Mouse (Mus musculus): Measurements from ENCODE around the gene Tbc1d14.

The Tbc1d14 gene

DNA sequence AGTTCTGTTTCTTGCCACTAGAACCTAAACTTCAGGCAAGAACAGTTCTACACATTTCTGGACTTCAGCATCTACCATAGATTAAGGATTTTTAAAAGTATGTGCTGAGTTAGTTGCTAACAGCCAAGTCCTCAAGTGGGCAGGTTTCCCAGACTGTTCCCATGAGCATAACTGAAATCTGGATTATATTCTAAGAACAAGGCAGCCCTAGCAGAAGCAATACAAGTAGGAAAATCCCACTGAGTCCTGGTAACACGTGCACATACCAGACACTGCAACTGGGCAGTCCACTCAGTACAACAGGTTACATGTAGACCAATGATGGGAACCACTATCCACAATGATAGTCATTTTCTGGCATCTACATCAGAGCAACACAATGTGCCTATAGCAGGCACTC is 17.3 kb downstream of the Tbc1d14 start:
- no peak for DNase-seq

DNA sequence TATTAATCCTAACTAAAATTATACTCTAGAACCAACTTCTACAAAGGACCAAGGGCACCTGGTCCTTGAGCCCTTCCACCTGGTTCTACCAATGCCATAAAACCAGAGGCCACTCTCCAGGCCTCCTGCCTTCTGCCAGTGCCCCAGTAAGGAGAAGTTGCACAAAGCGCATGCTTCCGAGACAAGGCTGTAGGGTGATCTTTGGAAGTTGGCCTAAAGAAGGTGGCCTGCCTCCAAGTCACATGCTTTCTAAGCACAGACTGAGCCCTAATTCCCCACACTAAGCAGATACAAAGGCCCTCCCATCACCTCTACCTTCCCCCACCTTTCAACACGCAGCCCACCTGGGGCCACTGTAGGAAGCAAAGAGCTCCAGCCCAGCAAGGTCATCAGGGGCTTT is 17.8 kb downstream of the Tbc1d14 start:
- no peak for DNase-seq

DNA sequence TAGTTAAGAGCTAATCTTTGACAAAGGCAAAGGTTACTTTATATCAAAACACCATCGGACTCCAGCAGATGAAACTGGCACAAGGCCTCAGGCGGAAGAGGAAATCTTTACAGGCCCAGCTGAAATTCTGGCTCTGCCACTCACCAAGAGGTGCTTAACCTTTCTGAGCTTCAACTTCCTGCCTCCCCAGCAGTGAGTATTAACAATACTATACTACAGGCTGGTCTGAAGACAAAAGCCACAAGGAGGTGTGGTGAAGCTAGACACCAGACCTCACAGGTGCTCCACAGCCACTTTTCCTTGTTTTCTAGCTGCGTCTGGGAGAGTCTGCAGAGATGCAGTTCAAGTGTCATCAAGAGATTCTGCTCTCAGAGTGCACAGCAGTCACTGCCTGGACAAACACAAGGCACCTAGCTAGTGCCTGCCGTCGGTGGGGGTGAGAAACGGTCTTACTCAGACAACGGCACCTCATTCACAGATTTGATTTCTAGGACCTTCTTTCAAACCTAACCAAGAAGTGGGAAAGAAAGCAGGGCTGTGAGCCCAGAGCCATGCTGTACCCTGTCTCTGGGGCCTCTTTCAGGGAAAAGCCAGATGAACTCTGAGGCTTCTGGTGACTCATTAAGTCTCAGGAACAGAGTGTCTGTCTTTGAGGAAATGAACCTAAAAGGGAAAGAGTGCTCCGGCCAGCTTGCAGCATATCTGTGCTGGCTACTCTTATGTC is 18.8 kb downstream of the Tbc1d14 start:
- DNase-seq, result no peak

DNA sequence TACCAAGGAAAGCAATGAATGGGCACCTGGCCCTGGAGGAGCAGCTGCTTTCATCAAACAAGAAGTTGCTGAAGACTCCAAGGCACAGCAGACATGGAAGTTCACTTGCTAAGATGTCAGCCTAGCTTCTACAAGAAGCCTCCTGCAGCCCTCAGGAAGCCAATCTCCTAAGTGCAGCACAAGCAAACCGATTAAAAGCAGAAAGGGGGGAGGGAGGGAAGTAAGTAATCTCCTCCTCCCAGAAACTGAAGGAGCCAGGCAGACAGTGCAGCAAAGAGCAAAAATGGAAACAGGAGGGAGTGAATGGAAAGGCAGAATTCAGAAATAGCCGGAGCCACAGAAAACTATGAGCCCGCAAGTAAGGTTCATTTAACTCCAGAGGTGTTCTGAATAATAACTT is 19.7 kb downstream of the Tbc1d14 start:
- no peak for DNase-seq

DNA sequence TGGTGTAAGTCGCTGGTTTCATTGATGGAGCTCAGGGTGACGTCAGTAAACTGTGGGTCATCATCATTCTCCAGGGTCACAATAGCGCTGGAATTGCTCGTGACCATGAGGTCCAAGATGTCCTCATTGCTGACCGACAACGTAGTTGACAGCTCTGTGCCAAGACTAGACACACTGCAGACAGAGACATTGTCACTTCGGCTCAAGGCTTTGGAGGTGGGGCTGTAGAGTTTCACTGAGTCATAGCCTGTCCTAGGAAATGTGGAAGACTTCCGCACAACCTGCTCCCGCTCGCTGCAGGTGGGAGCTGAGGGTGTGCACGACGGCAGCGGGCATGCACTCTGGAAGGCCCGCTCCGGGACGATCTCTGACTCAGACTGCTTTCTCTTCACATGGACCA is 21.7 kb downstream of the Tbc1d14 start:
- no peak for DNase-seq

DNA sequence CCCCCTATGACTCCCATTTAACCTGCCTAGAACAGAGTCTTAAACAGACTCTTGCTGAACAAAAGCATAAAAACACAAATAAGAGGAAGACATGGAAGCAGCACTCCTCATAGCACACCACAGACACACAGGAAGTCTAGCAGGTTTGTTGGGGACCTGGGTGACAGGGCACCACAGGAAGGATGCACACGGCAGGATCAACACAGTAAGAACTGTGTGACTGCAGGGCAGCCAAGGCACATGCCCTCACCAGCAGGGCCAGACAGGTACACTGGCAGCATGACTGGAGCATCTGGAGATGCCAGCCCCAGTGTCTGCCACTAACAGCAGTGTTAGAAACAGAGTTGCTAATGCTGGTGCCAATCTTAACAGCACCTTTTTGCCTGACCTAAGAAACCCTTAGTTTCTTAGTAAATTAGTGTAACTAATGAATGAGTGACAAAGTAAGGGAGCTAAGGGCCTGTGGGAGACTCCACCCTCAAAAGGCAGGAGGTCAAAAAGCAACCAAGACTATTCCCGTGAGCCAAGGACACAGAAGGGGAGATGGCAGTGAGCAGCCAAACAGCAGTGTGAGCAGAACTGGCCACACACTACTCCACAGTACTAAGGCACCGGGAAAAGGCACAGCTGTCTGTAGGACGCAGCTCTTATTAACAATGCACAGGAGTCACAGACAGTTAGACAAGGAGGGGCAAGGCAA is 22.4 kb downstream of the Tbc1d14 start:
- no peak for DNase-seq

DNA sequence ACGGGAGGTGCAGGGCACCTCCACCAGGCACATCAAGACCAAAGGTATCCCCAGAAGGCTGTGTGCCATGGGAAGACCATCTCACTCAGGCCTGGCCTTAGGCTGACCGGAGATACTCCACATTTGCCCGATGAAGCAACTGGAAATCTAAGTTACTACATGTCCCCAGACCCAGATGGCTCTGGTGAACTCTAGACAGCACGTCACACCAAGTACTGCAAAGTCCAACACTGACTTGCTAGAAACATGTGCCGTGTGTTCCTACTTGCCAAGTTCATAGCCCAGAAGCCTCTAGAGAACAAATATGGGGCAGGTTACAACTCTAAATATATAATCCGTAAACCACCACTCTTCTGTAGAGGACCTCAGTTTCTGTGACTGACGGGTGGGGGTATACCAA is 23.0 kb downstream of the Tbc1d14 start:
- no peak for DNase-seq

DNA sequence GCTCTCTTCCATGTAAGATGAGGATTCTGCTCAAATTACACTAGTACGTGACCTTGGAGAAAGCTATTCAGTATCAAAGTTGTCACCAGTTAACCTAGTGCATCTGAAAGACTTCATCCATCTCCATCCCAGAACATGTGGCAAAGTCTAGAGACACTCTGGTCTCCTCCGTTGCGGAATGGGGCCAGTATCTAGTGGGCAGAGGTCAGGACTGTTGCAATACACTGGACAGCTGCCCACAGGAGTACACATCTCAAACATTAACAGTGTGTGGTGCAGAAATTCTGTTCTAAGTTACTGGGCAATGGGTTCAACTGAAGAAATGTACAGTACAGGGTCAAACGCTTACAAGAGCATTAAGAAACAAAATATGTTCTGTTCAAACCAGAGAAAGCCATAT is 25.0 kb downstream of the Tbc1d14 start:
- DNase-seq, result no peak

DNA sequence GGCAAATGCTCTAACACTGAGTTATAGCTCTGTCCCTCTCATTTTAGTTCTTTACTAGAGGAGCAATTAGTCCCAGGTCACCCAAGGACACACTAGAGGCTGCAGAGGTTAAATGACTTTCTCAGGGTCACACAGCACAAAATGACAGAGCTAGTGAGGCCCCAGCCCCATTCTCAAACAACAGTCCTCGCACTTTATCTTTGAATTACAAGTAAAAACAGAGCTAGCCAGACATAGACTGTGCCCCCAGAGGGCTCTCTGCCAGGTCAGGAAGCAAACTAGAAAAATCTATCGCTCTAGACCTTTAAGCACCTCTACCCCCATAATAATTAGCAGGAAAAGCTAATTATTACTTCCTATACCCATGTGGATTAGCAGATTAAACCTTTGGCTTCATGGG is 25.4 kb downstream of the Tbc1d14 start:
- DNase-seq, result no peak

DNA sequence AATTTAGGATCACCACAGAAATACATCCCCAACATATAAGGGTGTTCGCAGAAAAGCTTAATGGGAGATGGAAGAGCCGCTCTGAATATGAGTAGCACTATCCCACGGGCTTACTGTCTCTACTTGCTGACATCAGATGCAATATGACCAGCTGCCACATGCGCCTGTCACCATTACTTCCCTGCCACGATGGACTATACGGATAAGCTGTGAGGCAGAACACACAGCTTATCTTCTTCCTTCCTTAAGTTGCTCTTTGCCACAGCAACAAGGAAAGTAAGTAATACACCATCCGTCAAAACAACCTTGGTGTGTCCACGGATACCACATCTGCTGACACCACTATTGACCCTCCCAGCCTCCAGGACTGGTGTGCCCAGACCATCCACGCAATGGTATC is 28.5 kb downstream of the Tbc1d14 start:
- no peak for DNase-seq

DNA sequence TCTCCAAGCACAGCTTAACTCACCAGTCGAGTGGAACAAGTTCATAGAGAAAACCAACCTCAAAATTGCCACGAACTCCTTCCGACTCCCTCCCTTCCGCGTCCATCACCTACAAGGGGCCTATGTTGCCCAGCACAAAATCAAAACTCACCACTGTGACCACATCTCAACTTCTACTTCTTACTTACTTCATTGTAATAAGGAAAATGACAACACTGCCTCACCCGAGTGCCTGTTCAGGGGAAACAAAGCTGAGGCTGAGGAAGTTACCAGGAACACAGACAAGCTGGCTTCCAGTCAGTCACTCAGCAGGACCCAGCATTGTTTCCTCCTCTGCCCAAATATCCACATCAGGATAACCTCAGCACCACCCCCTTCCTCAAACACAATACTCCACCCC is 29.3 kb downstream of the Tbc1d14 start:
- DNase-seq, result no peak

DNA sequence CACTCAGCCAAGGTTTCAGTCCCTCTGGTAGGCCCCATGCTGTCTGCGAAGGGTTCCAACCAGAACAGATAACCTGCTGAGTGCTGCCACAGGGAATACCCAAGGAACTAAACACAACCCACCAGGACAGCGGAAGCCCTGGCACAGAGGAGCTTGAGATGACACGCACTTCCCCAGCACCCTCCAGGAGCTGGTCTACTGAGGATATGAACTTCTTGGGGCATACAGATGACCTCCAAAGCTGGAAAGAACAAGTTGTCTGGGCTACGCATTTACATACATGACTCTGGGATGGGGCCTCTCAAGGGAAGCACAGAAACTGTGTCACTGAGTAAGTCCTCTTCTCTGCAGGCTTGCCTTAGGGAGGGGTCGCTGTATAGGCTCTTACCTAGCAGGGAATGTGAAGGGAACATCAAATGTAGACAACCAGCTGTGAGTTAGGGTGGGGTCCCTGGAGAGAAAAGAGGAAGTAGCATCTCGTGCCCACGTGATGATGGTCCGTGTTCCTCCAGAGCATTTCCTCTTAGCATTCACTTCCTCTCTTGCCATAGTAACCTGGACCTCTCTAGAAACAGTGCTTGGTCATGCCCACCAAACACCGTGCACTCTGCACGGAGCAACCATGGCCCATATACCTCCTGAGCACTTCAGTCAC is 30.2 kb downstream of the Tbc1d14 start:
- DNase-seq, result no peak

DNA sequence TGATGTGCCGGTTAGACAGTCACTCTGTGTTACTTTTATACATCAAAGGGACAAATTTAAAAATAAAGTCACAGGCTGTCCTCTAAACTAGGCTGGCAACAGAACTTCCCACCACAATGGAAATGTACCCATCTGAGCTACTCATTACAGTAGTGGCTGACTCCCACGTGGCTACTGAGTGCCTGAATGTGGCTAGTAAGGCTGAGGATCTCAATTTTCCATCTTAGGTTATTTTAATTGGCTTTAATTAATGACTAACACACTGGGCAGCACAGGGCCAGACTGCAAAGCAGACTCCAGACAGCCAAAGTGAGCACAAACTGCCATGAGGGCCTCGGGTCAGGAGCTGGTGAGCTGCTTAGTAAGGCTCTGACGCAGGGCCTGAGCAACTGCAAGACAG is 31.6 kb downstream of the Tbc1d14 start:
- DNase-seq, result no peak

DNA sequence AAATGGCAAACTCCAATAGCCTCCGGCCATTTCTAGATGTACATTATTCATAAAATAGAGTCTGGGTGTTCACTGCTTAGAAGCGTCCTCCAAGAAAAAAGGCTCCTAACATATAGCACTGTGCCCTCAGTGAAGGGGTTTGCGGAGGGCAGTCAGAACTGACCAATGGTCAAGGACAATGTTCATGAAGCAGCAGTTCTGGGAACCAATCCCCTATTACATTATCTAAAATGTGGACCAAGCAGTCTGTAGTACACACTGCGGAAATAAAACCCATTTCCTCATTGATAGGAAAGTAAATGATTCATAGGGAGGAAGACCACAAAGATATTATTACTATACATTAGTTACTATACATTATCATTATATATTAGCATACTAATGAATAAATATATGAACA is 32.6 kb downstream of the Tbc1d14 start:
- no peak for DNase-seq

DNA sequence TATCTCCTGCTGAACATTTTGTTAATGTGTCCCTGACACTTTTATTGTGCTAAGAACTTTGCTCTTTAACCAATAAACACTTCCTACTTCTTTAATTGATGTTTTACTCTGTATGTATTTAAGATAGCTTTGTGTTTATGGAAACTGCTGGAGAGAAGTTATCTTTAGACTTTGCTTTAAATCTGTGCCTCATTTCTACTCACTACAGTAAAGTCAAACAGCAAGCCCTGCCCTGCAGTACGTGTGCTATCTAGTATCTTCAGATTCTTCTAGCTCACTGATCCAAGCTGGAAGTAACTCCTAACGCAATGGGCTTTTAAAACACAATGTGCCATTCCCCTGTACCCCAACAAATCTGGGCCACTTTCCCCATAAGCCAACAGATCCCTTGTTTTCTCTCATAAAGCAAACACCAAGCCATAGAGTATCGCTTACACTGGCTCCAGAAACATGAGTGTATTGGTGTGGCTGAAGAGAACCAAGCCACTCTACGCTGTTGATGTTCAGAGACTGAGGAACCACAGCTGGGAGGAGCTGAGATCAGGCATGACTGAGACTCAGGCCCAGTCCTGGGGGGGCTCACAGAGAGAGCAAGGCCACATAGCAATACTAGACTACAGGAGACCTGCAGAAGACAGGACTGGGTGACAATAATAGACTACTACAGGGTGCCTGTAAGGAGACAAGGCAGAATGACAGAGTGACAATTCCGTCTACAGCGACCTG is 33.4 kb downstream of the Tbc1d14 start:
- DNase-seq, result no peak

DNA sequence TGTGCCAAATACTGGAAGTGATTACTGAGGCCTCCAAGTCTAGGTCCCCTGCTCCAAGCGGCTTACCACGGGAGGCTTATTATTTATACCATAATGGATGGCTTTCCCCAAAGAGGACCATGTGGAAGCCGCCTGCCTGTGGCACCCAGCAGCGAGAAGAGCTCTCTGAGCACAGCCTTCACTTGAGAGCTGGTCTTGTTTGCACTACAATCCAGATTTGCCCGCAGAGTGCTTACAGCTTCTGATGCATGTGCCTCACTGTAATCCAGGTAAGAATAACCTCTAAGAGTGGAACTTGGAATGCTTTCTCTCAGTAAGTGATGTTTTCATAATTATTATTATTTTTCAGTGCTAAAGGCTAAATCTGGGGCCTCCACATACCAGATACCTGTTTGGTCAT is 34.0 kb downstream of the Tbc1d14 start:
- no peak for DNase-seq

DNA sequence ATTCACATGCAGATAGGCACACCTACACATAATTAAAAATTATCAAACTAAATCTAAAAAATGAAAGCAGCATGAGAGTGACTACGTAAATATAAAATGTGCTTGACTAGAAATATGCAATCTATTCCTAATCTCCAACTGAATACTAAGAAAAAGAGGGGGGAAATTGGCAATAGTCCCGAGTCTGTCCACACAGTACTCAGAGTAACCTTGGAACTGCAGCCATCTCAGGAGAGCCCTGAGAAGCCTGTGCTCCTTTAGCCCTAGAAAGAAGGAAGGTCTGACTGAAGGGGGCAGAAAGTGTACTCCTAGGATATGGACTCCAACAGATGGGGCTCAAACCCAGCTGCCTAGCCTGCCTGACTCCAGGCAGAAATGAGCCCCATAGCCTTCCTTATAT is 34.5 kb downstream of the Tbc1d14 start:
- no peak for DNase-seq

DNA sequence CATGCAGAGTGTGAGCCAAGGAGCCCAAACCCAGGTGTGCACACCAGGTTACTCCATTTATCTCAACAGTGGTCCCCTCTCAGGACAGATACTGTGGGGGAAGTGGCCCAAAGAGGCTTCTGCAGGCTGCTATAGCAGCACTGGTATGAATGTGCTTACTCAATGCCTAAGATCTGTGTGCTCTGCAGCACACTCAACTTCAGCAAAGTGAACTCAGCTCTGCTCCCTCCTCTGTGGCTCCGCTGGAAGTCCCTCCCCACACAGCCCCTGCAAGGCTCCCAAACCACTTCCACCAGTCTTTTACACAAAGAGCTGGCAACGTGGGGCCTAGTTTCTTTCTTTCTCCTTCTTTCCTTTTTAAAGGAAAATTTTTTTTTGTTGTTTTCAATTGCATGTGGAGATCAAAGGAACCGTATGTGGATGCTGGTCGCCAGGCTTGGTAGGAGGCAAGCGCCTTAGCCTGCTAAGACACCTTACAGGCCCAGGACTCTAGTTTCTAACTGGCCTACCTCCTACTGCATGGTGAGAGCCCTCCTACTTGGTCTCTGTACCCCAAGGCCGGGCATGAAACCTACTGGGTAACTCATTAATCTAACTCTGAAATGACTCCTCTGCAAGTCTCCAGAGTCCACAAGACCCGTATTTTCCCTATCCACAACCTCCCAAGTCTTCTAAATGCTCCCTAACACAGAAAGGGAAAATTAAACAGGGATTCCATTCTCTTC is 35.3 kb downstream of the Tbc1d14 start:
- no peak for DNase-seq

DNA sequence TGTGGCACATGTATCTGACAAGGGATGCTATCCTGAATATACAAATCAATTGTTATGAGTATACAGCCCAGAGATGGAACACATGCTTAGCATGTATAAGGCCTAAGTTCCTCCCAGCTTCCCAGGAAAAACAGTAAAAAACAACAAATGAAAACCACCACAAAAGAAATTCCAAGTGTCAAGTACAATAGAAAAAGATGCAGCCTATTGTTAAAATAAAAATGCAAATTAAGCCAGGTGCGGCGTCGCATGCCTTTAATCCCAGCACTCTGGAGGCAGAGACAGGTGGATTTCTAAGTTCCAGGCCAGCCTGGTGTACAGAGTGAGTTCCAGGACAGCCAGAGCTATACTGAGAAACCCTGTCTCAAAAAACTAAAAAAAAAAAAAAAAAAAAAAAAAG is 36.2 kb downstream of the Tbc1d14 start:
- DNase-seq, result no peak

DNA sequence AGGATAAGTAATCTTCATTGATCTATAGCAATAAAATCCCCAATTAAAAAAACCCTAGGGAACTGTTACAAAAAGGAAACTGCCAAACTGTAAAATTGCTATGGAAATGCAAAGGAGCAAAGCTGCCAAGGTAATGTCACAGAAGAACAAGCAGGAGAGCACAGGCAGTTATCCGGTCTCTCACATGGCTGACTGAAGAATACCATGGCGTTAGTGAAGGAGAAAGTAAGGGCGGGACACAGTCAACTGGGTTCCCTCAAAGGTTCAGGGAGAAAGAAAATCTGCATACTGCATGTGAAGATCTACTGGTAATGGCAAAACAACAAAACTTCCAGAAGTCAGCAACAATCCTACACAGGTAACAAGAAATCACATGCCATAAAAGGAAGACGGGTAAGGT is 36.8 kb downstream of the Tbc1d14 start:
- no peak for DNase-seq

DNA sequence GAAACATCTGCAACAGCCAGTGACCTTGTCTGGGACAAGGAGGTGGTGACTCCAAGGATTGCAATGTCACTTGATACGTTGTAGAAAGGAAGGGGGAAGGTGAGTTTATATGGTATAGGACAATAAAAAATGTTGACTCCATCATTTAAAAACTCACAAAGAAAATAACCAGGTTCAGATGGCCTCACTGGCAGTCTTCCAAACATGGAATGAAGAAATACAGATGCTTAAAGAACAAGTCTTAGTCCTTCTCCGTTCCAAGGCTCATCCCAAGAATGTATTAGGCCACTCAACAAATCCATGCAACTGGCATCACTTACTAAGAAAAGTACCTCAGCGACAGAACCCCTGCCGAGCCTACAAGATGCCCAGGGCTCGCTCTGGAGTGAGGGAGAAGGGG is 38.6 kb downstream of the Tbc1d14 start:
- no peak for DNase-seq

DNA sequence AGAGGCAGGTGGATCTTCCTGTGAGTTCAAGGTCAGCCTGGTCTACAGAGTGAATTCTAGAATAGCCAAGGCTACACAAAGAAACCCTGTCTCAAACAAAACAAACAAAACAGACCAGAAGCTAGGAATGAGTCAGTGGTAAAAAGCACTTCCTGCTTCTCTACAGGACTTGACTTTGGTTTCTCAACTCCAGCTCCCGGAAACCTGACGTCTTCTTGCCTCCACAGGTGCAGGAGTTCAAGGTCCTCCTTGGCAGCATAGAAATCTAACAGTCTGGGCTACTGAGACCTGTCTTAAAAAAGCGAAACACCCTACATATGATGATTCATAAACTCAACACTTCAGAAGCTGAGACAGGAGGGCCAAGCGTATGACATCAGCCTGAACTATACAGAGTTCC is 39.2 kb downstream of the Tbc1d14 start:
- no peak for DNase-seq

DNA sequence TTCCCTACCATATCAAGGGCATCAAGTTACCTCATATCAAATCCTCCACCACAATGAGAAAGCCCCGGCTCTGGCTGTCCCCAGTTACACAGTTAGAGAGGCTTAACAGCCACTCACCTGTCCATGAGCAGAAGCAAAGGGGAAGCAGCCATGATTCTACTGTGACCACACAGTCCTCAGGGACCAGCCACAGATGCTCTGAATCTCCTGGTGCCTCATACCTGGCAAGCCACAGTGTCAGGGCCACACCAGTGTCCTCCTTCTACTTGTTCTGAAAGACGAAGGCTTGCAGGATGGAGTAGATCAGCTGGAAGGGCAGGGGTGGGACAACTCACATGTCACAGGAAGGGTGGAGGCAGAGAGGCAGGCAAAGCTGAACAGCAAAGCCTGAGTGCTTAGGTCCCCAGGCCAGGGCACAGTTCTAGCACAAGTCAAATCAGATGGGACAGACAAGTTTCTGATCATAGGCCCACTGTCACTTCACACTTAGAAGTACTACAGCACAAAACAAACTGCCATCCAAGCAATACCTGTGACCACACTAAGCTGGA is 39.9 kb downstream of the Tbc1d14 start:
- DNase-seq, result no peak
